Comparison of ENCODE assay signal across 14 mouse cellular contexts in genomic region chr11:69461568-69461967, GRCm38 (mm10).
"Had no signal": no experiment of that assay in that cellular context is flagged by ENCODE, and none has a peak within 500 bp of the region (broad histone marks: within the 10 kb centered on the region; RNA-seq: fewer than 3 reads in every experiment).

No protein-coding gene starts in this region.

- H3K4me2 ChIP-seq: limb, embryonic 15.5 days; liver, embryonic 12.5 days; lung, embryonic 15.5 days; midbrain, embryonic 11.5 days; midbrain, embryonic 15.5 days had no signal

- H3K9ac ChIP-seq: limb, embryonic 15.5 days; liver, embryonic 12.5 days; lung, embryonic 15.5 days; midbrain, embryonic 15.5 days had no signal

- H3K27ac ChIP-seq: kidney, postnatal 0 days; limb, embryonic 15.5 days; liver, embryonic 12.5 days; lung, embryonic 15.5 days; macrophage; midbrain, embryonic 15.5 days had no signal

- H3K27me3 ChIP-seq: limb, embryonic 15.5 days; lung, embryonic 15.5 days; midbrain, embryonic 15.5 days had no signal

- H3K4me1 ChIP-seq: limb, embryonic 15.5 days had no signal

- H3K9me3 ChIP-seq: limb, embryonic 15.5 days; liver, embryonic 12.5 days; lung, embryonic 15.5 days; midbrain, embryonic 15.5 days had no signal

- ATAC-seq: liver, embryonic 12.5 days; midbrain, embryonic 15.5 days had no signal

- DNase-seq: kidney, postnatal 36 days; layer of hippocampus, adult 9-11 months; layer of hippocampus, postnatal 36 days; lung, postnatal 14 days; right cerebral cortex, postnatal 14 days; thymus, postnatal 4 days had no signal

- H3K4me3 ChIP-seq: limb, embryonic 15.5 days; liver, embryonic 12.5 days; lung, embryonic 15.5 days; megakaryocyte, embryonic 14.5 days; midbrain, embryonic 15.5 days had no signal

- H3K36me3 ChIP-seq: limb, embryonic 15.5 days; liver, embryonic 12.5 days; lung, embryonic 15.5 days; midbrain, embryonic 15.5 days had no signal
